26 mouse cellular contexts compared by ENCODE assay signal in genomic region chr3:60104462-60105109, GRCm38 (mm10). TPM values are rescaled to one million over a fixed set of nuclear protein-coding genes. Genes with fewer than 3 reads are reported as not detected.
DNase-seq lines count a peak whose midpoint lies in the region; ATAC-seq and TF ChIP-seq lines count a peak whose summit lies in the region.
"Had no signal": no experiment of that assay in that cellular context is flagged by ENCODE, and none has a peak within 500 bp of the region (broad histone marks: within the 10 kb centered on the region; RNA-seq: fewer than 3 reads in every experiment).

No protein-coding gene starts in this region.

- no peaks in the 10 kb centered on the region for H3K36me3 ChIP-seq in kidney, adult 2 months (ENCODE audit: control insufficient read depth, insufficient read depth, low read length)
- no peaks in the 10 kb centered on the region for H3K36me3 ChIP-seq in kidney, embryonic 14.5 days (ENCODE audit: control insufficient read depth, insufficient read depth, low read length)
- H3K36me3 ChIP-seq in kidney, embryonic 16.5 days (ENCODE audit: insufficient read depth, low read length) = no peaks in the 10 kb centered on the region
- no peaks in the 10 kb centered on the region for H3K36me3 ChIP-seq in intestine, embryonic 15.5 days
- H3K36me3 ChIP-seq in small intestine, adult 2 months (ENCODE audit: control insufficient read depth, insufficient read depth, low read length) = no peaks in the 10 kb centered on the region
- H3K36me3 ChIP-seq in midbrain, embryonic 15.5 days (replicated peaks) = no peaks in the 10 kb centered on the region
- H3K36me3 ChIP-seq: embryonic facial prominence, embryonic 10.5 days; embryonic facial prominence, embryonic 13.5 days; forebrain, embryonic 12.5 days; hindbrain, embryonic 12.5 days had no signal

- no peak for TF ChIP-seq CTCF in kidney, adult 2 months (conservative IDR thresholded peaks at IDR 0.05; ENCODE audit: insufficient read depth, insufficient read length, low read depth, low read length)
- no peak for TF ChIP-seq CTCF in small intestine, adult 2 months (IDR thresholded peaks at IDR 0.05; ENCODE audit: extremely low read depth, insufficient read length, insufficient replicate concordance, low read depth, low read length)

- peaks cover 8% of the 10 kb centered on the region for H3K4me1 ChIP-seq in kidney, adult 2 months (ENCODE audit: control insufficient read depth, insufficient read depth, low read length)
- H3K4me1 ChIP-seq in kidney, embryonic 14.5 days (ENCODE audit: control insufficient read depth, insufficient read depth, low read length) = no peaks in the 10 kb centered on the region
- no peaks in the 10 kb centered on the region for H3K4me1 ChIP-seq in kidney, embryonic 16.5 days (ENCODE audit: insufficient read depth, low read length)
- H3K4me1 ChIP-seq in intestine, embryonic 15.5 days (replicated peaks) = no peaks in the 10 kb centered on the region
- H3K4me1 ChIP-seq in small intestine, adult 2 months (ENCODE audit: control insufficient read depth, insufficient read depth, insufficient read length, low read length) = peaks cover 5% of the 10 kb centered on the region; the same call in 1 of the 2 replicates
- H3K4me1 ChIP-seq in midbrain, embryonic 15.5 days = no peaks in the 10 kb centered on the region
- H3K4me1 ChIP-seq: embryonic facial prominence, embryonic 10.5 days; embryonic facial prominence, embryonic 13.5 days; forebrain, embryonic 12.5 days; hindbrain, embryonic 12.5 days had no signal

- no peaks in the 10 kb centered on the region for H3K9me3 ChIP-seq in kidney, embryonic 14.5 days (ENCODE audit: control insufficient read depth, low read length)
- H3K9me3 ChIP-seq in kidney, embryonic 16.5 days (ENCODE audit: low read length) = no peaks in the 10 kb centered on the region
- H3K9me3 ChIP-seq in intestine, embryonic 15.5 days = no peaks in the 10 kb centered on the region
- H3K9me3 ChIP-seq in midbrain, embryonic 15.5 days = no peaks in the 10 kb centered on the region
- H3K9me3 ChIP-seq: embryonic facial prominence, embryonic 10.5 days; embryonic facial prominence, embryonic 13.5 days; forebrain, embryonic 12.5 days; hindbrain, embryonic 12.5 days had no signal

- no peak for TF ChIP-seq POLR2A in kidney, adult 2 months (IDR thresholded peaks at IDR 0.05; ENCODE audit: low read depth, low read length)
- TF ChIP-seq POLR2A in small intestine, adult 2 months (IDR thresholded peaks at IDR 0.05; ENCODE audit: low read depth, low read length) = no peak

- H3K4me2 ChIP-seq in kidney, embryonic 14.5 days (replicated peaks; ENCODE audit: low read depth, low read length) = no peak overlapping the region
- no peak overlapping the region for H3K4me2 ChIP-seq in kidney, embryonic 16.5 days (replicated peaks; ENCODE audit: low read depth, low read length)
- H3K4me2 ChIP-seq in intestine, embryonic 15.5 days (replicated peaks) = no peak overlapping the region
- no peak overlapping the region for H3K4me2 ChIP-seq in midbrain, embryonic 15.5 days
- H3K4me2 ChIP-seq: embryonic facial prominence, embryonic 13.5 days; forebrain, embryonic 12.5 days; heart, embryonic 11.5 days; hindbrain, embryonic 12.5 days had no signal

- no peak overlapping the region for H3K4me3 ChIP-seq in kidney, adult 2 months (ENCODE audit: insufficient read depth, low read depth, low read length)
- H3K4me3 ChIP-seq in kidney, embryonic 14.5 days (ENCODE audit: low read length) = no peak overlapping the region
- no peak overlapping the region for H3K4me3 ChIP-seq in kidney, embryonic 16.5 days (ENCODE audit: low read length)
- no peak overlapping the region for H3K4me3 ChIP-seq in intestine, embryonic 15.5 days (replicated peaks)
- no peak overlapping the region for H3K4me3 ChIP-seq in small intestine, adult 2 months (ENCODE audit: low read depth, low read length)
- no peak overlapping the region for H3K4me3 ChIP-seq in midbrain, embryonic 15.5 days
- H3K4me3 ChIP-seq: embryonic facial prominence, embryonic 10.5 days; embryonic facial prominence, embryonic 13.5 days; erythroblast, embryonic 14.5 days; forebrain, embryonic 12.5 days; hindbrain, embryonic 12.5 days had no signal

- H3K9ac ChIP-seq in kidney, embryonic 14.5 days (ENCODE audit: low read depth, low read length) = no peak overlapping the region
- H3K9ac ChIP-seq in kidney, embryonic 16.5 days (replicated peaks; ENCODE audit: low read length) = no peak overlapping the region
- H3K9ac ChIP-seq in intestine, embryonic 15.5 days = no peak overlapping the region
- H3K9ac ChIP-seq in midbrain, embryonic 15.5 days = no peak overlapping the region
- H3K9ac ChIP-seq: embryonic facial prominence, embryonic 13.5 days; forebrain, embryonic 12.5 days; hindbrain, embryonic 12.5 days had no signal

- no peak for ATAC-seq in kidney, embryonic 14.5 days (ENCODE audit: low FRiP score, low TSS enrichment)
- ATAC-seq in kidney, embryonic 16.5 days (ENCODE audit: low FRiP score, low TSS enrichment) = no peak
- peak; percentile 82 for ATAC-seq in intestine, embryonic 15.5 days
- no peak for ATAC-seq in midbrain, embryonic 15.5 days (replicated peaks)
- ATAC-seq: activated CD4-positive, CD25-positive, alpha-beta regulatory T cell, adult 4 months; forebrain, embryonic 16.5 days had no signal

- DNase-seq in kidney, adult 2 months = peak; percentile 75
- peak; percentile 15 to 44 for DNase-seq in kidney, postnatal 36 days
- DNase-seq: adrenal gland, adult 8-10 months; adrenal gland, postnatal 25 days; cerebellum, adult 11-12 months; cerebellum, adult 8-10 months; cerebellum, postnatal 10 days; cerebellum, postnatal 36 days; embryo, embryonic 11 days; gastrocnemius, postnatal 10 days; gastrocnemius, postnatal 36 days had no signal

- H3K27me3 ChIP-seq in kidney, adult 2 months (replicated peaks; ENCODE audit: control insufficient read depth, insufficient read depth, low read length) = no peaks in the 10 kb centered on the region
- H3K27me3 ChIP-seq in kidney, embryonic 14.5 days (ENCODE audit: control insufficient read depth, insufficient read depth, low read length) = no peaks in the 10 kb centered on the region
- H3K27me3 ChIP-seq in kidney, embryonic 16.5 days (ENCODE audit: insufficient read depth, low read length) = no peaks in the 10 kb centered on the region
- H3K27me3 ChIP-seq in intestine, embryonic 15.5 days (replicated peaks) = no peaks in the 10 kb centered on the region
- H3K27me3 ChIP-seq in small intestine, adult 2 months (ENCODE audit: control insufficient read depth, insufficient read depth, low read length) = no peaks in the 10 kb centered on the region
- no peaks in the 10 kb centered on the region for H3K27me3 ChIP-seq in midbrain, embryonic 15.5 days (replicated peaks)
- H3K27me3 ChIP-seq: embryonic facial prominence, embryonic 13.5 days; forebrain, embryonic 12.5 days; hindbrain, embryonic 12.5 days had no signal

- H3K27ac ChIP-seq in kidney, adult 2 months (ENCODE audit: insufficient read depth, low read depth, low read length) = peak overlapping the region; percentile 64
- H3K27ac ChIP-seq in kidney, embryonic 14.5 days (ENCODE audit: low read depth, low read length) = no peak overlapping the region
- no peak overlapping the region for H3K27ac ChIP-seq in kidney, embryonic 16.5 days (ENCODE audit: low read length)
- no peak overlapping the region for H3K27ac ChIP-seq in intestine, embryonic 15.5 days
- H3K27ac ChIP-seq in small intestine, adult 2 months (ENCODE audit: insufficient read depth, low read depth, low read length) = peak overlapping the region; percentile 67; the same call in 1 of the 2 replicates
- no peak overlapping the region for H3K27ac ChIP-seq in midbrain, embryonic 15.5 days
- H3K27ac ChIP-seq: embryonic facial prominence, embryonic 10.5 days; embryonic facial prominence, embryonic 13.5 days; forebrain, embryonic 12.5 days; hindbrain, embryonic 12.5 days had no signal

- 39% methylated on average over 2 of the region's 2 CpGs for WGBS in kidney, adult 2 months
- 87% methylated on average over 2 of the region's 2 CpGs for WGBS in kidney, embryonic 14.5 days
- WGBS in kidney, embryonic 16.5 days = 73% methylated on average over 2 of the region's 2 CpGs
- WGBS in intestine, embryonic 15.5 days = 57% methylated on average over 2 of the region's 2 CpGs
- 25% methylated on average over 2 of the region's 2 CpGs for WGBS in small intestine, adult 2 months
- WGBS in midbrain, embryonic 15.5 days = 79% methylated on average over 2 of the region's 2 CpGs

RNA-seq across cellular contexts. Expression of gene Sucnr1, which starts 22.9 kb away (rescaled TPM):
- 23.5 and 29.5 TPM in 2 replicates for polyA plus RNA-seq in kidney, adult 2 months (2012; rRNA removed)
- 1.4 and 1.8 TPM in 2 replicates for polyA plus RNA-seq in kidney, embryonic 14.5 days (2014; fragmentation: Nextera tagmentation; extraction: Ambion mirVana)
- 6.5 and 6.7 TPM in 2 replicates for polyA plus RNA-seq in kidney, embryonic 16.5 days (2015; fragmentation: Nextera tagmentation; extraction: Ambion mirVana)
- polyA plus RNA-seq in intestine, embryonic 15.5 days (2015; fragmentation: Nextera tagmentation; extraction: Ambion mirVana) = 0.58 and 0.64 TPM in 2 replicates
- 0.82 TPM in 1 of 2 replicates, not detected in the other for polyA plus RNA-seq in small intestine, adult 2 months (2012; rRNA removed)
- not detected in 2 replicates for polyA plus RNA-seq in midbrain, embryonic 15.5 days (2015; fragmentation: Nextera tagmentation; extraction: Ambion mirVana)
- polyA plus RNA-seq: activated CD4-positive, CD25-positive, alpha-beta regulatory T cell, adult 4 months; brain, embryonic 14.5 days; embryonic facial prominence, embryonic 10.5 days; erythroblast, embryonic 14.5 days; forebrain, embryonic 12.5 days; forebrain, embryonic 16.5 days; heart, embryonic 11.5 days; heart, postnatal 0 days; hindbrain, embryonic 12.5 days had no signal

Comparison
In these comparisons a context has a peak if more than half of its experiments do, and no peak if none do; other contexts are left out.
1. H3K27ac ChIP-seq: peak in kidney, adult 2 months (single experiment) and small intestine, adult 2 months (single experiment); none in kidney, embryonic 14.5 days (single experiment), kidney, embryonic 16.5 days (single experiment), intestine, embryonic 15.5 days (single experiment) and midbrain, embryonic 15.5 days (single experiment).